Mouse (Mus musculus): ENCODE results near the gene Snx10. TPM values are rescaled to one million over a fixed set of nuclear protein-coding genes. Genes with fewer than 3 reads are reported as not detected.

The Snx10 gene
- polyA plus RNA-seq, 1 experiment from 2014 or later = 19.2 TPM

GRCm38 (mm10) chr6:51591264-51591663, 67.6 kb downstream of the Snx10 start:
- H3K4me2 ChIP-seq (replicated peaks; ENCODE audit: low read depth, low read length) = no peak overlapping the region
- WGBS = 46% methylated on average over 1 of the region's 1 CpGs
- ATAC-seq (ENCODE audit: low FRiP score, low TSS enrichment) = no peak
- peaks cover 14% of the 10 kb centered on the region for H3K4me1 ChIP-seq (ENCODE audit: control insufficient read depth, insufficient read depth, low read length)
- H3K27me3 ChIP-seq (ENCODE audit: control insufficient read depth, insufficient read depth, low read length) = no peaks in the 10 kb centered on the region
- H3K9me3 ChIP-seq (ENCODE audit: control insufficient read depth, low read length) = no peaks in the 10 kb centered on the region
- H3K27ac ChIP-seq (ENCODE audit: low read depth, low read length) = no peak overlapping the region
- H3K9ac ChIP-seq (ENCODE audit: low read depth, low read length) = no peak overlapping the region
- no peaks in the 10 kb centered on the region for H3K36me3 ChIP-seq (ENCODE audit: control insufficient read depth, insufficient read depth, low read length)
- no peak overlapping the region for H3K4me3 ChIP-seq (ENCODE audit: low read length)

- Histone ChIP-seq H3K27me3 (ENCODE audit: control insufficient read depth, insufficient read depth, low read length) (no peaks in the 10 kb centered on the region), H3K36me3 (ENCODE audit: control insufficient read depth, insufficient read depth, low read length) (no peaks in the 10 kb centered on the region), H3K4me3 (ENCODE audit: low read length) (peak overlapping the region; percentile 35), H3K4me1 (ENCODE audit: control insufficient read depth, insufficient read depth, low read length) (peaks cover 14% of the 10 kb centered on the region), H3K9me3 (ENCODE audit: control insufficient read depth, low read length) (no peaks in the 10 kb centered on the region), H3K4me2 (replicated peaks; ENCODE audit: low read depth, low read length) (peak overlapping the region; percentile 69), H3K9ac (ENCODE audit: low read depth, low read length) (peak overlapping the region; percentile 60; the same call in 1 of the 2 replicates), H3K27ac (ENCODE audit: low read depth, low read length) (peak overlapping the region; percentile 61; the same call in 1 of the 2 replicates)
- 22% methylated on average over 3 of the region's 3 CpGs for WGBS
- ATAC-seq (ENCODE audit: low FRiP score, low TSS enrichment) = no peak
Observed at GRCm38 (mm10) chr6:51591844-51592243, 68.1 kb downstream of the Snx10 start.

- Histone ChIP-seq H3K9me3 (ENCODE audit: control insufficient read depth, low read length) (no peaks in the 10 kb centered on the region), H3K9ac (ENCODE audit: low read depth, low read length) (peak overlapping the region; percentile 60; the same call in 1 of the 2 replicates), H3K4me2 (replicated peaks; ENCODE audit: low read depth, low read length) (peak overlapping the region; percentile 69), H3K4me3 (ENCODE audit: low read length) (peak overlapping the region; percentile 35), H3K36me3 (ENCODE audit: control insufficient read depth, insufficient read depth, low read length) (no peaks in the 10 kb centered on the region), H3K4me1 (ENCODE audit: control insufficient read depth, insufficient read depth, low read length) (peaks cover 14% of the 10 kb centered on the region), H3K27ac (ENCODE audit: low read depth, low read length) (peak overlapping the region; percentile 61; the same call in 1 of the 2 replicates), H3K27me3 (ENCODE audit: control insufficient read depth, insufficient read depth, low read length) (no peaks in the 10 kb centered on the region)
- 2% methylated on average over 45 of the region's 45 CpGs for WGBS
- ATAC-seq (ENCODE audit: low FRiP score, low TSS enrichment) = peak; percentile 82
Observed at GRCm38 (mm10) chr6:51592356-51593115, 68.8 kb downstream of the Snx10 start.

DNA sequence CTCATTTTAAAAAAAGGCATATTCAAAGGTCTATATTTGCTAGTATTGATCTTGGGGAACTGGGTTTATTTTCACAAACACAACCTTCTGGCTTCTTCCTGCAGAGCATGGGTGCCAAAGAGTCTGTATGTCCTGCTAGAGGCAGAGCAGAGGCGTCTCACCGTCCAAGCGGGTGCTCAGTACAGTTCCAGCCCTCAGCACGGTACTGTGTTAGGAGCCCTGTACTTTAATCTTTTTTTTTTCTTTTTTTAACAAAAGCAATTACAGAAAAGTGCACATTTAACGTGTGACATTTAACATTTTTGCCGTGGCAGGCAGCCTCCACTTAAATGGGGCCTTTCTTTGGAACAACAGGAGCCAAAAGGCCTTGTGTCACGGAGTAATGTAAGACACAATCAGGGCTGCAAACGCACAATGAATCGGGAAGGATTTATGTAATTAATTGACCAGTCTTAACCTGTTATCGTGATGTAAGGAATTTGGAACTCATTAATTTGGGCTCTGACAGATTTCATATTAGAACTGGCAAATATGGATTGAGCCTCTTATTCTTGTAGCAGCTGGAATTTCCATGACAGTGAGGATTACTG, 69.8 kb downstream of the Snx10 start:
- Histone ChIP-seq H3K9ac (ENCODE audit: low read depth, low read length) (no peak overlapping the region), H3K27me3 (ENCODE audit: control insufficient read depth, insufficient read depth, low read length) (no peaks in the 10 kb centered on the region), H3K27ac (ENCODE audit: low read depth, low read length) (no peak overlapping the region), H3K4me1 (ENCODE audit: control insufficient read depth, insufficient read depth, low read length) (peaks cover 14% of the 10 kb centered on the region), H3K4me3 (ENCODE audit: low read length) (no peak overlapping the region), H3K4me2 (replicated peaks; ENCODE audit: low read depth, low read length) (no peak overlapping the region), H3K9me3 (ENCODE audit: control insufficient read depth, low read length) (no peaks in the 10 kb centered on the region), H3K36me3 (ENCODE audit: control insufficient read depth, insufficient read depth, low read length) (no peaks in the 10 kb centered on the region)
- ATAC-seq (ENCODE audit: low FRiP score, low TSS enrichment) = no peak
- 70% methylated on average over 10 of the region's 10 CpGs for WGBS

DNA sequence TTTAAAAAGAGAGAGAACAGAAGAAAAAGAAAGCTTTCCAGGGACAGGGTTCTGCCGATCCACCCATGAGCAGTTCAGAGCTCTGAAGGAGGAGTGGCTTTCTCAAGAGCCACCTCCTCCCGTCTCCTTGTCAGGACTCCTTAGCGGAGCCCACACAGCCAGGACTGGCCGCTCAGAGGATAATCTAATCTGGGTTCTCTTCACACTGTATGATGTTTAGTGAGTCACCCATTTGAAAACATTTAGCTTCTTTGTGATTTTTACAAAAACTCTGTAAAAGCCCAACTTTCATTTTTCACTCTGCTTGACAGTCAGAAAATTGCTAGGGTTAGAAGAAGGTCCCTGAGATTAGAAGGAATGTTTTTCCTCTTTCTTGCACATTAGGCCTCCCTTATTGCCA, 70.8 kb downstream of the Snx10 start:
- peak; percentile 51; the same call in 1 of the 2 replicates for ATAC-seq (ENCODE audit: low FRiP score, low TSS enrichment)

DNA sequence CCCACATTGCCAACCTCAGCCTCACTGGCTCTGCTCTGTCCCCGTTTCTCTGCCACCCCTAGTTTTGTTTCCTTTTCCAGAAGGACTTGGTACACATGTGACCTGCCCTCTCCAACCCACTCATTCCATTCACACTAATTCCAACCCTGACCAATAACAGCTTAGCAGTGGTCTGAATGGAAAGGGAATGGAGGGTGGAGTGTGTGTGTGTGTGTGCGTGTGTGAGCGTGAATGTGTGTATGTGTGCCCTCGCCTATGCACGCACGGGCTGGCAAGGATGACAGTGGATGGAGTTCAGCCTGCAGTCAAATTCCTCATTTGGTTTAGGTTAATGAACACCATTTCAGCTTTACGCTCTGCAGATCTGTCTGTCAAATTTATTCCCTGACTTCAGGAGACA, 74.4 kb downstream of the Snx10 start:
- H3K36me3 ChIP-seq (ENCODE audit: control insufficient read depth, insufficient read depth, low read length) = no peaks in the 10 kb centered on the region
- no peak for ATAC-seq (ENCODE audit: low FRiP score, low TSS enrichment)
- no peak overlapping the region for H3K4me3 ChIP-seq (ENCODE audit: low read length)
- no peak overlapping the region for H3K4me2 ChIP-seq (replicated peaks; ENCODE audit: low read depth, low read length)
- H3K27ac ChIP-seq (ENCODE audit: low read depth, low read length) = no peak overlapping the region
- no peaks in the 10 kb centered on the region for H3K27me3 ChIP-seq (ENCODE audit: control insufficient read depth, insufficient read depth, low read length)
- peaks cover 4% of the 10 kb centered on the region; the same call in 1 of the 2 replicates for H3K4me1 ChIP-seq (ENCODE audit: control insufficient read depth, insufficient read depth, low read length)
- no peaks in the 10 kb centered on the region for H3K9me3 ChIP-seq (ENCODE audit: control insufficient read depth, low read length)
- H3K9ac ChIP-seq (ENCODE audit: low read depth, low read length) = no peak overlapping the region
- 73% methylated on average over 7 of the region's 7 CpGs for WGBS

More for the DNA sequence above, 70.8 kb downstream of the Snx10 start:
- Histone ChIP-seq H3K4me2 (replicated peaks; ENCODE audit: low read depth, low read length) (no peak overlapping the region), H3K27ac (ENCODE audit: low read depth, low read length) (no peak overlapping the region), H3K4me1 (ENCODE audit: control insufficient read depth, insufficient read depth, low read length) (peaks cover 14% of the 10 kb centered on the region), H3K9me3 (ENCODE audit: control insufficient read depth, low read length) (no peaks in the 10 kb centered on the region), H3K9ac (ENCODE audit: low read depth, low read length) (no peak overlapping the region), H3K27me3 (ENCODE audit: control insufficient read depth, insufficient read depth, low read length) (no peaks in the 10 kb centered on the region), H3K36me3 (ENCODE audit: control insufficient read depth, insufficient read depth, low read length) (no peaks in the 10 kb centered on the region), H3K4me3 (ENCODE audit: low read length) (no peak overlapping the region)
- WGBS = 38% methylated on average over 4 of the region's 4 CpGs

DNA sequence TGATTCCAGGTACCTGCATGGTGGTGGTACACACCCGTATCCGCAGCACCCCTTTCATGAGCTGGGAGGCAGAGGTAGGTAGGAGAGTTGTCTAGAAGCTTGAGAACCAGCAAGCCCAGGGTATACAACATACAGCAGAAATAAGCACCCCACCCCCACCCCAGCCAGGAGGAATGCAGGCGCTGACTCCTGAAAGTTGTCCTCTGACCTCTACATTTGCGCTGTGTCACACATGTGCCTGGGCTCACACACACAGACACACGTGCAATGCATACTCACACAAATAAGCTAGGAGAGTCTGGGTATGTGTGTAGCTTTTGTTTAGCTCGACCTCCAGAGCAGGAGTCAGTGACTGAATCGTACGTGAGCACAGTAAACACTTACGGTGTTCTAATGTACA, 76.7 kb downstream of the Snx10 start:
- 79% methylated on average over 9 of the region's 9 CpGs for WGBS
- ATAC-seq (ENCODE audit: low FRiP score, low TSS enrichment) = no peak

DNA sequence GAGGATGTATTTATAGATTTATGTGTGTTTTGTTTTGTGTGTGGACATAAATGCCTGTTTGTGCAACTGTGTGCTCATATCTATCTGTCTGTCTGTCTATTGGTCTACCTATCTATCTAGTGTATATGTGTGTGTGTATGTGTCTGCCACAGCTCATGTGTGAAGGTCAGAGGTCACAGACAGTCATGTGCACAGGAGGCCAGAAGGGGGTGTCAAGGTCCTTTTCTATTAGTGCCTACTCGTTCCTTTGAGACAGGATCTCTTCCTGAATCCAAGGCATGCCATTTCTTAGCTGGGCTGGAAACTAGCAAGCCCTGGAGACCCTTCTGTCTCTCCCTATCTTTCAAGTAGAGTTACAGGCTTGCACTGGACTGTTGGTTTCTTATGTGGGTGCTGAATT, 78.6 kb downstream of the Snx10 start:
- Histone ChIP-seq H3K27ac (ENCODE audit: low read depth, low read length) (no peak overlapping the region), H3K27me3 (ENCODE audit: control insufficient read depth, insufficient read depth, low read length) (no peaks in the 10 kb centered on the region), H3K4me3 (ENCODE audit: low read length) (no peak overlapping the region), H3K9ac (ENCODE audit: low read depth, low read length) (no peak overlapping the region), H3K4me1 (ENCODE audit: control insufficient read depth, insufficient read depth, low read length) (no peaks in the 10 kb centered on the region), H3K36me3 (ENCODE audit: control insufficient read depth, insufficient read depth, low read length) (no peaks in the 10 kb centered on the region), H3K9me3 (ENCODE audit: control insufficient read depth, low read length) (no peaks in the 10 kb centered on the region), H3K4me2 (replicated peaks; ENCODE audit: low read depth, low read length) (no peak overlapping the region)
- 89% methylated on average over 1 of the region's 1 CpGs for WGBS
- ATAC-seq (ENCODE audit: low FRiP score, low TSS enrichment) = no peak

More for the DNA sequence above, 76.7 kb downstream of the Snx10 start:
- H3K27me3 ChIP-seq (ENCODE audit: control insufficient read depth, insufficient read depth, low read length) = no peaks in the 10 kb centered on the region
- no peak overlapping the region for H3K4me2 ChIP-seq (replicated peaks; ENCODE audit: low read depth, low read length)
- H3K4me3 ChIP-seq (ENCODE audit: low read length) = no peak overlapping the region
- H3K27ac ChIP-seq (ENCODE audit: low read depth, low read length) = no peak overlapping the region
- H3K36me3 ChIP-seq (ENCODE audit: control insufficient read depth, insufficient read depth, low read length) = no peaks in the 10 kb centered on the region
- no peak overlapping the region for H3K9ac ChIP-seq (ENCODE audit: low read depth, low read length)
- H3K4me1 ChIP-seq (ENCODE audit: control insufficient read depth, insufficient read depth, low read length) = peaks cover 4% of the 10 kb centered on the region; the same call in 1 of the 2 replicates
- H3K9me3 ChIP-seq (ENCODE audit: control insufficient read depth, low read length) = no peaks in the 10 kb centered on the region

- Histone ChIP-seq H3K4me2 (replicated peaks; ENCODE audit: low read depth, low read length) (no peak overlapping the region), H3K4me3 (ENCODE audit: low read length) (no peak overlapping the region), H3K27me3 (ENCODE audit: control insufficient read depth, insufficient read depth, low read length) (no peaks in the 10 kb centered on the region), H3K4me1 (ENCODE audit: control insufficient read depth, insufficient read depth, low read length) (no peaks in the 10 kb centered on the region), H3K36me3 (ENCODE audit: control insufficient read depth, insufficient read depth, low read length) (no peaks in the 10 kb centered on the region), H3K27ac (ENCODE audit: low read depth, low read length) (no peak overlapping the region), H3K9ac (ENCODE audit: low read depth, low read length) (no peak overlapping the region), H3K9me3 (ENCODE audit: control insufficient read depth, low read length) (no peaks in the 10 kb centered on the region)
- ATAC-seq (ENCODE audit: low FRiP score, low TSS enrichment) = no peak
- WGBS = 82% methylated on average over 10 of the region's 10 CpGs
Observed at GRCm38 (mm10) chr6:51603691-51604090, 80.0 kb downstream of the Snx10 start.

Measured in kidney, embryonic 14.5 days (tissue).